Mouse (Mus musculus) cerebellum, adult 18-20 months (tissue): ENCODE measurements around the gene Tsfm.
"Not testable (repeated sequence)": the region's sequence is repeated elsewhere in the genome, so short reads cannot be mapped to it uniquely, and the experiment has no call there.

Source experiments
- DNase-seq, 2 experiments: peaks; one replicate each; pipeline ENCODE4 v3.0.0; 2021

Tsfm gene

DNA sequence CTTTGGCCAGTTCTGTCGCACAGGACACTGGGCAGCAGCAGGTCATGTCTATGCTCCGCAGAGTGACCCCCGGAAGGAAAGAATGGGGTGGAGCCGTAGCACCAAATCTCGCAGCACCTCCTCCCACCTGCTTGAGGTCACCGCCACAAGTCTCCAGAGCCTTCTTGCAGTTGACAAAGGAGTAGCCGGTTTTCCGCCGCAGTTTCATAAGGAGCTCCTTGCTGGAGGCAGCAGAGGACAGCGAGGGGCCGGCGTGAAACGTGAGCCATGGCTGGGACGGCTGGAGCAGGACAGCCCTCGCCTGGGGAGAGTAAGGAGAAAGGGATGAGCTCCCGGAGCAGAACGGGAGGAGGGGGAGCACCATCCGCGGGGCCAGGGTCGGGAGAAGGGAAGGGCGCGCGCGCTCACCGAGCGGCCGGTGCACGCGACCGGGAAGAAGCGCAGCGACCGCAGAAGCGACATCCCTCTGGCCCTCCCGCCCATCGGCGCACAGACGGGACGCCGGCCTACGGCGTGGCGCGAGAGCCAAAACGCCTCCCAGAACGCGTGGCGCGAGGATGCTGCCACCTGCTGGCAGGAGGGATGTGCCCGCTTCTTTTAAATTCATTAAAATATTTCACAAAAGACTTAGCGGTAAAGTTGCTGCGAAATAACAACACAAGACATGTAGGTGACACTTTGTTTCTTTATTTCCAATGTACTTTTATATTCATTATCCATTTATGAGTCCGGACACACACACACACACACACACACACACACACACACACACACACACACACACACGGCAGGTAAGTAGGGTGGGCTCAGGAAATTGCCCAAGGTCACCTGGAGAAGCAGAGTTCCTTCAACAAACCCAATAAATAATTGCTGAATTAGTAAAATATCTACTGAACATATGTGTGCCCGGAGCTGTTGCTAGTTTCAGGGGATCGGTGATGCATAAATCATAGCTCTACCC, at the start of gene Tsfm:
Gene Tsfm (minus strand): TSS at position 505 of the 961 bp plus-strand sequence.
- DNase-seq: peak; percentile 89 to 97

DNA sequence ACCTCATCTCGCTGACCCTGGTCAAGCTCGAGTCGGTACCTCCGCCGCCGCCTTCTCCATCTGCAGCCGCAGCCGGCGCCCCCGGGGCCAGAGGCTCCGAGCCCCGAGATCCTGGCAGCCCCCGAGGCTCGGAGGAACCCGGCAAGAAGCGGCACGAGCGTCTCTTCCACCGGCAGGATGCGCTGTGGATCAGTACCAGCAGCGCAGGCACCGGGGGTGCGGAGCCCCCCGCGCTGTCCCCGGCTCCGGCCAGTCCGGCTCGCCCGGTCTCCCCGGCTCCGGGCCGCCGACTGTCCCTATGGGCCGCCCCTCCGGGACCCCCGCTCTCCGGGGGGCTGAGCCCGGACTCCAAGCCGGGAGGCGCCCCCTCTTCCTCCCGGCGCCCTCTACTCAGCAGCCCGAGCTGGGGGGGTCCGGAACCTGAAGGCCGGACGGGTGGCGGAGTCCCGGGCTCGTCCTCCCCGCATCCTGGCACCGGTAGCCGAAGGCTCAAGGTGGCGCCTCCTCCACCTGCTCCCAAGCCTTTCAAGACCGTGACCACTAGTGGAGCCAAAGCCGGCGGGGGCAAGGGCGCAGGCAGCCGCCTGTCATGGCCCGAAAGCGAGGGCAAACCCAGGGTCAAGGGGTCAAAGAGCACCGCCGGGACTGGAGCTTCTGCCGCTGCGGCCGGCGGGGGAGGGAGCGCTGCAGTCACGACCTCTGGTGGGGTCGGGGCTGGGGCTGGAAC, 49.2 kb upstream of the Tsfm start:
- peak; percentile 69 to 78 for DNase-seq

DNA sequence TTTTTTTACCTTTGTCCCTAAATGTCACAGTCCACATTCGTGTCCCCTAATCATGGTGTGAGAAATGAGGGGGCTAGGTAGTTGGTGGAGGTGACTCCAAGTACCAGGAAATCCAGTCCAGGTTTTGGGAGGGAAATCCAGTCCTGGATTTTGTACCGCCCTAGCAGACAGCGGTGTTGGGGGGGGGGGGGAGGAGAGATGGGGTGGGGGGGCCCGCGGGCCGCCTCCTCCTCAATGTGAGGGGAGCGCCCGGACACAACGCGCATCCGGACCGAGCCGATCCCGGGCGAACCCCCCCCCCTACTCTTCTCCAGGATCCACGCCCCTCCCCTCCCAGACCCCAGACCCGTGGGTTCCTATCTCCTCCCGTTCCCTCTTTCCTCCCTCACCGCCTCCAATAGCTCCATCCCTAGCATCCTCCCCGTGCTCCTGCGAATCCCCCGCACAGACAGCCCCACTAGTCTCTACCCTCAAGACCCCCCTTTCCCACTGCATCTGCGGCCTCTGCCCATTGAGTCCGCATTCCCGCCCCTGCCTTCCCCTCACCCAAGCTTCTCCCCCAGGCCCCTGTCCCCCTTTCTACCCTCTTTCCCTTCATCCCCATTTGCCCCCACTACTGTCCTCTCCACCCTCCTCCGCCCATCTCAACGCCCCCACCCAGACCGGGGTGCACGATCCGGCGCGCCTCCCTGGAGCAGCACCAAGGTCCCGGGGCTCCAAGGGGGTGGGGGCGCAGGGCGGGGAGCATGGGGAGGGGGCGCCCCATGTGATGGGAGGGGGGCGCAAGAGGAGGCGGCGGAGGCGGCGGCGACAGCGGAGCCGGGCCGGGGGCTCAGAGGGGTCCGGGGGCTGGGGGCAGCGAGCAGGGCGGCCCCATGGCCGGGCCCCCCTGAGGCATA, 48.3 kb upstream of the Tsfm start:
- peak; percentile 77 to 81 for DNase-seq

DNA sequence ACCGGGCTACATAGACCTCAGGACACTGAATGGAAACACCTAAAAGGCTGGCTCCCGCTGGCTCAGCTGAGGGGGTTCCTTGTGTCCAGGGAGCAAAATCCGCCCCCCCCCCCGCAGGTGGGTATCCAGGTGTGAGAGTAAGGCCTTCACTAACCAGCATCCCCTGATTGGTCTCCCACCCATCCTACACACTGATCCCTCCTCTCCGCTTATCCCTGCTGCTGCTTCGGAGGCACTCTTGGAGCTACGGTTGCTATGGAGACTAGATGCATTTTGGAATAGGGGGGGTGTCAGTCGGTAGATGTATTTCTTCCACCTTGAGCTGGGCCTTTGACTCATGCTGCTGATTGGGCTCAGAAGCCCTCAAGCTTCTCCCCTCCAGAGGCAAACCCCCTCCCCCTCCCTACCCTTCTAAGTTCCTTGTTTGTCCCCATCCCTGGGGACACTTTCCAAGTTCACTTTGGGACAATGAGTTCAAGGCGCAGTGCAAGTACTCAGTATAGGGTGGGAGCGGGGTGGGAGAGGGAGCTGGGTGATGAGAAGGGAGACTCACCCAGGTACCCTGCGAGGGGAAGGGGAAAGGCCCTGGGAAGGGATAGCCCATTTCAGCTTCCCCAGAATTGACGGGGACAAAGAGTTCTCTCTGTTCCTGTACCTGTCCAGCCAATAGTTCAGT, 47.5 kb upstream of the Tsfm start:
- peak in 1 of 2 experiments; percentile 27 for DNase-seq

DNA sequence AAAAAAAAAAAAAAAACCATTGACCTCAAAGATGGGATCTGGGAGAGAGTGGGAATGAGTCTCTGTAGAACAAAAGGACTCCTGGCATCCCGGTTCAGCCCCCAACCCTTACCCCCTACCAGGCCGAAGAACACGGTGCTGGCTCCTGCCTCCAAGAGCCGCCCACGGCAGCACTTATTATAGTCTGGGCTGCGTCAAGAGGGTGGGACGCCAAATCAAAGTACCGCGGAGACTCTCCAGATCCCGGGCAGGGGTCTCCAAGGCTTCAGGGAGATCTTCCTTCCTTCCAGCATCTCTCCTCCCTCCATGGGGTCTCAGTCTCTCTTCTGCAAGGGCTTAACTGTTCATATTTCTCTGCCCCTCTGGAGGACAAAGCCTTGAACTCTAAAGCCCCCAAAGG, 46.9 kb upstream of the Tsfm start:
- no peak for DNase-seq

DNA sequence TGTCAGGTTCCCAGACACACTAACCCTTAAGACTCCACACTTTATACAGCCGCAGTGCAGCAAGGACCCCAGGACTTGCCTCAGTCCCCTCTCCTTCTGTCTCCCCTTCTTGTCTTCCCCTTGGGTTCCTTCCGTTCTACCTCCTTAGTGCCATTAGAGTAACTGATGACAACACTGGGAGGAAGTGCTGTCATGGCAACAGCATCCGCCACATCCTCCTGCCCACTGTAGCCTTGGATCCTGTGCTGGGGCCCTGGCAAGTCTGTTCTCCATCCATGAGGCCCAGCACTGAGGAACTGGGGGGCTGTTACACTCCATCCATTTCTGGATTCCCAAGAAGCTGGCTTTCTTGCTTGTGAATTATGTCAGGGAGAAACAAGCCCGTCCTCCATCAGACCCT, 45.4 kb upstream of the Tsfm start:
- DNase-seq: no peak

DNA sequence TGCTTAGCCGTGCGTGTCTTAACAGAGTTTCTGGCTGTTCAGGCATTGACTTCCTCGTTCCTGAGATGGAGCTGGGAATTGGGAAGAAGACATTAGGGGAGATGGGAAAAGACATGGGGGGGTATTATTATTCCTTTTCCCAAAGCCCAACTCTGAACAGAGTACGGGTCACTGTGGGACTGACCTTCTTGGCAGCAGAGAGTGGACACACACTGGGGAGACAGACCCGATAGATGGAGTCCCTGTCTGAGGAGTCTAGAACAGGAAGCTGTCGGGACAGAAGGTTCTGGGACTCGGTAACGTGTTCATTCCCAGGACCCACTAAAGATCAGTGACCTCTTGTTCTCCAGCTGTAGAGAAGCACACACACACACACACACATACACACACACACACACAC, 45.0 kb upstream of the Tsfm start:
- no peak for DNase-seq

DNA sequence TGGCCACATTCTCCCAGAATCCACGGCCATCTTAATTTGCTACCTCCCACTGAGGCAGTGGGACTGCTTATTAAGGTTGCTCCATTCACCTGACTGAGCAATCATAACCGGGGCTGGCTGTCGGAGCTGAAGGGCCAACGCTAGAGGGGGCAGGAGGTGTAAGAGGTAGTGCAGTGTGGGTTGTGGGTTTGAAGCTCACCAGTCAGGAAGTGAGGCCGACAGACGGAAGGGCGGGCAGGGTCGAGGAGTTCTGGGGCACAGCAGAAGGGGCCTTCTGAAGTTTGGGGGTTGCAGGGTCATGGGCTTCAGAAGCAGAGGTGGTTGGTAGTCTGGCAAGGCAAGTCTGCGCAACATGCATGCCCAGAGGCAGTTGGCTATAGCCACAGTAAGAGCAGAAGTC, 44.4 kb upstream of the Tsfm start, which contains the start of gene Agap2:
Gene Agap2 (plus strand): TSS at position 205 of the 400 bp plus-strand sequence.
- DNase-seq: no peak

DNA sequence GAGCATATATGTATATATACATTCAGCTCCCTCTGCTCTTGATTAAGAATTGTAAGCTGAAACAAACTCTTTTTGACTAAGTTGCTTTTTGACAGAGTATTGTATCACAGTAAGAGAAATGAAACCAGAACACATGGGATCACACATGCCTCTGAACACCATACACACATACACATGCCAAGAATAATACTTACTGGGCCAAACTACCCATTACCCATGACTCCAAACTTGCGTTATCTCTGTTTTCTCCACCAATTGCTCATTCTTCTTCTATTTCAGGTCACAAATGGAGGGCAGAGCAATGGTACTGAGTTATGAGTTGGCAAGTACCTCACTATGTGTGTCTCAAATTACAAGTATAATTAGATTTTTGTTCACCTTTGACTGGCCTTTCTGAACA, 43.3 kb upstream of the Tsfm start:
- DNase-seq: no peak

DNA sequence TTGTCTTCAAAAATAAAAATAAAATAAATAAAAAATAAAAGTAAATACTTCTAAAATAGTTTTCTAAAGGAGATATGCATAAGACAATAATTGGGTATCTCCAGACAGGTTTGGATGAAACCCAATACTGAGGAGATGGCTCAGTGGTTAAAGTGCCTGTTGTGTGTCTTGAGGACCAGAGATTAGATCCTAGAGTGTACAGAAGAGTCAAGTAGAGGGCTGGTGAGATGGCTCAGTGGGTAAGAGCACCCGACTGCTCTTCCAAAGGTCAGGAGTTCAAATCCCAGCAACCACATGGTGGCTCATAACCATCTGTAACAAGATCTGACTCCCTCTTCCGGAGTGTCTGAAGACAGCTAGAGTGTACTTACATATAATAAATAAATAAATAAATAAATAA, 42.3 kb upstream of the Tsfm start:
- not testable (repeated sequence) for DNase-seq

DNA sequence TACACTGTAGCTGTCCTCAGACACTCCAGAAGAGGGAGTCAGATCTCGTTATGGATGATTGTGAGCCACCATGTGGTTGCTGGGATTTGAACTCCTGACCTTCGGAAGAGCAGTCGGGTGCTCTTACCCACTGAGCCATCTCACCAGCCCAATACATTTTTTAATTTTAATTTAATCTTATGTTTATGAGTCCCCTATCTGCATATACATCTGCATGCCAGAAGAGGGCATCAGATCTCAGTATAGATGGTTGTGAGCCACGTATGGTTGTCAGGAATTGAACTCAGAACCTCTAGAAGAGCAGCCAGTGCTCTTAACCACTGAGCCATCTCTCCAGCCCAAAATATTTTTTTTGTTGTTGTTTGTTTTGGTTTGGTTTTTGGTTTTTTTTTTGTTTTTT, 41.6 kb upstream of the Tsfm start:
- not testable (repeated sequence) for DNase-seq

DNA sequence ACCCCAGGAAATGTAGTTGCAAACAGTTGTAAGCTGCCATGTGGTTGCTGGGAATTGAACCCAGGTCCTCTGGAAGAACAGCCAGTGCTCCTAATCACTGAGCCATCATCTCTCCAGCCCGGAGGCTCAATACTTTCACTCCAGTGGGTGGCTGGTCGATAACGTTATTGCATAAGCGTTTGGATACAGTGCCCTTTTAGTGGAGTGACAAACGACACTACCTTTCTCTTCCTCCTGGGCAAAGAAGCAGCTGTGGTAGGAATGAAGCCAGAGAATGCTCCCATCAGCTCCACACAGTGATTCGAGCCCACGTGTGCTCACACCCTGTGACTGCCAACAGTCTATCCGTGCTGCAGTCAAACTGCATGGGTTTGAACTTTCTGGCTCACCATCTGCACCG, 40.6 kb upstream of the Tsfm start:
- DNase-seq: no peak

DNA sequence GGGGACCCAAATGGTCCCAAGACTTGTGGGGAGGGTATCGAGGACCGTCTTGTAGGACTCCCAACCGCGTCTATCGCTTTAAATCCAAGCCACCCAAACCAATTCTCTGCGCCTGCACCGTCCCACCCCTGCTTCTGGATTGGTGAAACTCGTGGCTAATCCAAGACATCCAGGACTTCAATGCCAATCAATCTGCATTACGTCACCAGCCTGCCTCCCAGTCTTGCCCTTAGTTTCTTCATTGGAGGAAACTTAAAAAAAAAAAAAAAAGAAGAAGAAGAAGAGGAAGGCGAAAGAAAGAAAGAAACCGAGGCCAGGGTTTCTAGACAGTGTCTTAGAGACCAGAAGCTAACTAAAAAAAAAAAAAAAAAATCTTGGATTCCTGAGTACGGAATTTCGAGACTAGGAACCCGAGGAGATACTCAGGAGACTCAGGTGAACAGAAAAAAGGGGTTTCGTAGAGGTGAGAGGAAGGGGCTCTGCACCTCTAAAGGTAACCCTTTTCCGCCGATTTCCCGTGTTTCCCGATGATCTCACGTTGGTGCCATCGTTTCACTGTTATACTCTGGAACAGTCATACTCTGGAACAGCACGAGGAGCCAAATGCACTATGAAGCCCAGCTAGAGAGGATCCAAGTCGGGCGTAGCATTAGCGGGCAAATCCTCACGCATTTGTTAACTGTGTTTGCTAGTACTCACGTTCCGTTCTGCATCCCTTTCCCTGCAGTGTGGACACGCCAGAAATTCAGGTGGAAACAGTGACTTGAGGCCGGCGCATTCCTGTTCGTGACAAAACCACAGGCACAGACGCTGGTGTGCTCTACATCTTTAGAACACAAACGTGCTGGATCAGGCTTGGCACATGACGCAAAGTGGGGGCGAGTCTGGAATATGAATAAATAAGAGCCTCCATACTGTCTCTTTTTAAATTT, 39.8 kb upstream of the Tsfm start, which contains the start of gene Tspan31:
Gene Tspan31 (minus strand): TSS at position 75 of the 932 bp plus-strand sequence.
- DNase-seq: peak; percentile 88 to 97

DNA sequence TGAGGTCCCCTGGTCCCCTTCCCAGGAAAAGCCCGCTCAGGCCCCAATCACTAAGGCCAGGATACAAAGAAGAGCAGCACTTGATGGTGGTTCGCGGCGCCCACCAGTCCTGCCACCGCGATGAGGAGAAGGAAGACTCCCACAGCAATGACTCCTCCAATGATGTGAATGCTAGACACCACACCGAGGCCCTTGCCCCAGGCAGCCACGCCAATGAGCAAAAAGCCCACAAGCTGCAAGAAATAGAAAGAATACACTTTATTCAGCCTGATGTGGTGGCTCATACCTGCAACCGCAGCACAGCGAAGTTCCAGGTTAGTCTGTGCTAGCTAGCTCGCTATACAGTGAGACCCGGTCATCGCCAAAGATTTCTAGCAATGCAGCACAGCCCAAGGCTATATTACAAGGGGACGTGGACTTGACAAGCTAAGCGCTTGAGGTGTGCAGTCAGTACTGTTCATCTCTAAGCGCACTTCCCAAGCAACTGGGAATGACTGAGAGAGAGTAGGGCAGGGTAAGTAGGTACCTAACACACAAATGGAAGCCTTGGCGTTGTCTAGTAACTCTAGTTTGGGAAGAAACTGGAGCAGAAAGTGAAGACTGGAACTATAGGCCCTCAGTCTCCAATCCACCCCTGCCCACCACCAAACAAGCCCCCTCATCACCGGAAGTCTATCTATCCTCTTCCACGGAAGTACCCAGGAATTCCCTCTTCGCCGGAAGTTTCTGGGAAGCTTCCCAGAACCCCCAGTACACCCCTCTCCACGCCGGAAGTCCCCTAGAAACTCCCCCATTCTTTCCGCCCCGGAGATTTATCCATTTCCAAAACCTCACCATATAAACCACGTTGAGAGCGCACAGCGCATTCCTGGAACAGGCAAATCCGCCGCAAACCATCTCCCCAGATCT, 38.9 kb upstream of the Tsfm start:
- peak in 1 of 2 experiments; percentile 33 for DNase-seq

DNA sequence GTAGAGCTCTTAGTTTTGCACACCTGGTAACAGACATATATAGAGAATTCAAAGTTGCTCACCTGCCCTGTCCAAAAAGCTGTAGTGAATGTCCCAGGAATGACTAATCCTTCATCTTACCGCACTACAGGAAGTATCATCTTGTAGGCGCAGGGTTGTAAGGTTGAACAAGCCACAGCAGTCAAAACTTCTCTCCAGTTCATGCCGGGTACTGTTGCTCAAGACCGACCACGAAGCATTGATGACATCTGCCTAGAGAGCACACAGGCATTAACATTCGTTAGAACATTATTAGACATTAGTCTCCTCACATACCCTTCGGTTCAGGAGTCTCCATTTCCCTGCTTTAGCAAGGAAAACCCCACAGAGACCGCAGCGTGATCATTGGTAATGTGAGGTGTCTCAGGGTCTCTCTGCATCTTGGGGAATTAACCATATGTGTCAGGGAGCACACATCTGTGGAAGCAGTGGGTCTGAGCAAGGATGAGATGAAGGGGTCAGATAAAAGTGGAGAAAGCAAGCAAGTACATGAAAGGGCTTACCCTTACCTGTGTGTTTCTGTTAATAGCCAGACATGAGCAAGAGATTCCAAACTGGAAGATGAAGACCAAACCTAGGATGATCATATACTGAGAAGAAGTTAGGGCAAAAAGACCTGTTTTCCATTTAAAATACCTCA, 37.9 kb upstream of the Tsfm start:
- no peak for DNase-seq

DNA sequence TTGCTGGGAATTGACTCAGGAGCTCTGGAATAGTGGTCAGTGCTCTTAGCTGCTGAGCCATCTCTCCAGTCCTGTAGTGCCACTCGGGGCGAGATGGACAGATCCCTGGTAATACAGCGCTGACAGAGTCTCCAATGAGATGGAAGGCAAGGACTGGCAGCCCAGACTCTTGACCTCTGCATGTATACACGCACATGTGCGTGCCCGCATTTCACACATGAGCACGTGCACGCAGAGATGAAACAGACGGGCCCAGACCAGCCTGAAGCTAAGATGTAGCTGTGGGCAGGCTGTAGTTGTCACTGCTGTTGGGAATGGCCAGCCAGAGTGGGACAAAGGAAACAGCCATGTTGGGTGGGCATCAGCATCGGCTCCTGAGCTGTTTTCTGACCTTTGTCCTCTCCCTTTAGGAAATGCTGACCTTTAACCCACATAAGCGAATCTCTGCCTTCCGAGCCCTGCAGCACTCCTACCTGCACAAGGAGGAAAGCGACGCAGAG, 35.9 kb upstream of the Tsfm start:
- no peak for DNase-seq

DNA sequence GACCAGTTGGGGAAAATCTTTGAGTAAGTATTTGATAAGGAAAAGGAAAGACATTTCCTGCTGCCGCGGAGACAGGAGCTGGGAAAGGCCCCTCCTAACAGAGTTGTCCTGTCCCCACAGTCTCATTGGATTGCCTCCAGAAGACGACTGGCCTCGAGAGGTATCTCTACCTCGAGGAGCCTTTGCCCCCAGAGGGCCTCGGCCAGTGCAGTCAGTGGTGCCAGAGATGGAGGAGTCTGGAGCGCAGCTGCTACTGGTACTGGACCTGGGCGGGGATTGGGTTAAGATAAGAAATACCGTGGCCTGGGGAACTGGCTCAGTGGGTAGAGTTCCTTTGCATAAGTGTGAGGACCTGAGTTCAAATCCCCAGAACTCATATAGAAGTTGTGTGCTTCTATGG, 35.3 kb upstream of the Tsfm start:
- no peak for DNase-seq

DNA sequence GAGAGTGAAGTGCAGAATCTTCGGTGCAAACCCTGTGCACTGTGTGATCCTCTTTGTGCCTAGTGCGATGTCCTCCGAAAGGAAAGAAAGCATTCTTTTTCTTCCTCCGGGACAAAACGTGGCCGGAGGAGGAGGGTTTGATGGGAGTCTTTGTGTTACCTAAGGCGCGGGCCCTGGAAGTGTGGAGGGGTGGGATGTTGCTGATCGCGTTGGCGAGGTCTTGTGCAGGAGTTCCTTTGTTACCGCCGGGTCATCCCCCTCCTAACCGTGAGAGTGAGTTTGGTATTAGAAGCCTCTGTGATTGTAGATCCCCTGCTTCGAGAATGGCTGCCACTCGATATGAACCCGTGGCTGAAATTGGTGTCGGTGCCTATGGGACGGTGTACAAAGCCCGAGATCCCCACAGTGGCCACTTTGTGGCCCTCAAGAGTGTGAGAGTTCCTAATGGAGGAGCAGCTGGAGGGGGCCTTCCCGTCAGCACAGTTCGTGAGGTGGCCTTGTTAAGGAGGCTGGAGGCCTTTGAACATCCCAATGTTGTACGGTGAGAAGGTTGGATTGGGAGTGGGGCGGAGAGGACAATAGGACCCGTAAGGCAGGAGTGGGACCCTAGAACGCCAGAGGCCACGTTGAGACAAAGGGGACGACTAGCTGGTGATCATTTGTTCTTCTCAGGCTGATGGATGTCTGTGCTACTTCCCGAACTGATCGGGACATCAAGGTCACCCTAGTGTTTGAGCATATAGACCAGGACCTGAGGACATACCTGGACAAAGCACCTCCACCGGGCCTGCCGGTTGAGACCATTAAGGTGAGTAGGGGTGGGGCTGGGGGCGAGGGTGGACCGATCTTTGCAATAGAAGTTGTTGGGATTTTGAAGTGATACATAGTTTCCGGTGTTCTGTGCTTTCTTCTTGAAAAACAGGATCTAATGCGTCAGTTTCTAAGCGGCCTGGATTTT, 33.6 kb upstream of the Tsfm start:
- DNase-seq: peak in 1 of 2 experiments; percentile 41
